In the genomic region with DNA sequence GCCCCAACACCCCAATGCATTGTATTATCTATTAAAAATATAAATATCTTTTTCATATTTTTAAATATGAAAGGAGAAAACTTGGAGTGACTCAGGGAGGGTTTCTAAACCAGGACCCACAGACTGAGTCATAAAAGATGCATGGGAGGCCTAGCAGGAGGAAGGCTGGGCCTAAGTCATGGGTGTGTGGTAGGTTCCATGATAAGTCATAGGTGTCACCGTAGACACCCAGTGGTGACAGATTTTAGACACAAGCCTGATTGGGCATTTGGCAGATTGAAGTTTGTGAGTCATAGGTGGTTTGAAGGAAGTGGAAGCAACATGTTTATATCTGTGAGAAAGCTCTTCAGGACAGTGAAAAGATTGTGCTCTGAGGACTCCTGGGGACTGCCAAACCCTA, we compare ENCODE assay signal across 16 mouse cellular contexts.
A peak's percentile ranks its signal among the peaks of the same experiment; 100 is the strongest.
DNase-seq lines count a peak whose midpoint lies in the region; ATAC-seq lines count a peak whose summit lies in the region.
"Had no signal": no experiment of that assay in that cellular context is flagged by ENCODE, and none has a peak within 500 bp of the region (broad histone marks: within the 10 kb centered on the region; RNA-seq: fewer than 3 reads in every experiment).

No protein-coding gene starts in this region.

- DNase-seq in 3T3-L1 (ENCODE audit: low read depth, low spot score), result peak; percentile 75
- DNase-seq in CD4-positive, CD25-positive, alpha-beta regulatory T cell, adult 2 months (ENCODE audit: low read depth, low spot score), result peak; percentile 81
- peak; percentile 67 to 83 for DNase-seq in natural killer cell, adult 2 months (ENCODE audit: low spot score in 2 of 2)
- no peak for DNase-seq in urinary bladder, adult 2 months (ENCODE audit: low spot score)
- DNase-seq in layer of hippocampus, postnatal 36 days, result no peak
- DNase-seq in cerebellum, postnatal 36 days, result no peak
- DNase-seq: cerebellum, adult 8-10 months; gastrocnemius, postnatal 10 days; heart, adult 18-20 months; heart, postnatal 4 days; lung, postnatal 10 days; midbrain, embryonic 14.5 days; thymus, adult 18-20 months had no signal

- peak; percentile 91 for ATAC-seq in activated CD4-positive, CD25-positive, alpha-beta regulatory T cell, adult 4 months
- ATAC-seq: forebrain, embryonic 13.5 days; intestine, postnatal 0 days had no signal

Comparison
In these comparisons a context has a peak if more than half of its experiments do, and no peak if none do; other contexts are left out.
1. DNase-seq: peak in 3T3-L1 (single experiment), CD4-positive, CD25-positive, alpha-beta regulatory T cell, adult 2 months (single experiment) and natural killer cell, adult 2 months (2 of 2); none in urinary bladder, adult 2 months (single experiment), layer of hippocampus, postnatal 36 days (0 of 2) and cerebellum, postnatal 36 days (0 of 2).